In genomic region chr17:46612820-46613219, GRCm38 (mm10) we compare ENCODE assay signal across 9 mouse cellular contexts. TPM values are rescaled to one million over a fixed set of nuclear protein-coding genes. Genes with fewer than 3 reads are reported as not detected.
A peak's percentile ranks its signal among the peaks of the same experiment; 100 is the strongest.
DNase-seq lines count a peak whose midpoint lies in the region; ATAC-seq lines count a peak whose summit lies in the region.
"Had no signal": no experiment of that assay in that cellular context is flagged by ENCODE, and none has a peak within 500 bp of the region (broad histone marks: within the 10 kb centered on the region; RNA-seq: fewer than 3 reads in every experiment).

No protein-coding gene starts in this region.

- peaks cover 62% of the 10 kb centered on the region for H3K4me1 ChIP-seq in hindbrain, embryonic 10.5 days (replicated peaks)
- peaks cover 18% of the 10 kb centered on the region for H3K4me1 ChIP-seq in hindbrain, embryonic 14.5 days (replicated peaks; ENCODE audit: control insufficient read depth, insufficient read depth, low read length)

- H3K4me3 ChIP-seq in hindbrain, embryonic 10.5 days, result no peak overlapping the region
- no peak overlapping the region for H3K4me3 ChIP-seq in hindbrain, embryonic 14.5 days (replicated peaks; ENCODE audit: low read length)
- H3K4me3 ChIP-seq: erythroblast, embryonic 14.5 days; midbrain, embryonic 12.5 days had no signal

- no peaks in the 10 kb centered on the region for H3K27me3 ChIP-seq in hindbrain, embryonic 10.5 days (ENCODE audit: insufficient read depth, poor library complexity, severe bottlenecking)
- no peaks in the 10 kb centered on the region for H3K27me3 ChIP-seq in hindbrain, embryonic 14.5 days (ENCODE audit: control insufficient read depth, insufficient read depth, low read length)
- H3K27me3 ChIP-seq: midbrain, embryonic 12.5 days had no signal

- DNase-seq in hindbrain, embryonic 10.5 days (ENCODE audit: low spot score), result no peak
- DNase-seq in hindbrain, embryonic 14.5 days (ENCODE audit: low spot score), result no peak
- DNase-seq in adipocyte (ENCODE audit: low spot score), result peak; percentile 88
- DNase-seq in kidney, adult 9 months, result peak; percentile 53
- peak; percentile 48 for DNase-seq in lung, postnatal 10 days
- DNase-seq in thymus, postnatal 36 days, result no peak
- DNase-seq in c-Kit-positive CD71-positive TER-119-positive erythroid progenitor cells, embryonic 14.5 days (ENCODE audit: low spot score), result no peak

- H3K4me2 ChIP-seq in hindbrain, embryonic 14.5 days (replicated peaks), result no peak overlapping the region
- H3K4me2 ChIP-seq: midbrain, embryonic 12.5 days had no signal

- H3K9ac ChIP-seq in hindbrain, embryonic 14.5 days, result no peak overlapping the region

- peak overlapping the region; percentile 64 for H3K27ac ChIP-seq in hindbrain, embryonic 10.5 days
- H3K27ac ChIP-seq in hindbrain, embryonic 14.5 days, result no peak overlapping the region

- no peaks in the 10 kb centered on the region for H3K9me3 ChIP-seq in hindbrain, embryonic 10.5 days
- no peaks in the 10 kb centered on the region for H3K9me3 ChIP-seq in hindbrain, embryonic 14.5 days (ENCODE audit: control insufficient read depth, low read length)
- H3K9me3 ChIP-seq: midbrain, embryonic 12.5 days had no signal

- ATAC-seq in hindbrain, embryonic 14.5 days (ENCODE audit: low FRiP score), result no peak

- WGBS in hindbrain, embryonic 10.5 days, result 50% methylated on average over 4 of the region's 4 CpGs
- WGBS in hindbrain, embryonic 14.5 days, result 40% methylated on average over 4 of the region's 4 CpGs

- H3K36me3 ChIP-seq in hindbrain, embryonic 10.5 days, result peaks cover 14% of the 10 kb centered on the region
- H3K36me3 ChIP-seq in hindbrain, embryonic 14.5 days (replicated peaks; ENCODE audit: control insufficient read depth, insufficient read depth), result no peaks in the 10 kb centered on the region

RNA-seq across cellular contexts. Expression of gene Ptk7, which starts 16.5 kb away (rescaled TPM):
- 67.2 and 76.8 TPM in 2 replicates for polyA plus RNA-seq in hindbrain, embryonic 10.5 days (2016; fragmentation: Nextera tagmentation; extraction: Ambion mirVana)
- 19.2 and 20.6 TPM in 2 replicates for polyA plus RNA-seq in hindbrain, embryonic 14.5 days (2014; fragmentation: Nextera tagmentation; extraction: Ambion mirVana)

RNA-seq across cellular contexts. Expression of gene Klc4, which starts 33.0 kb away (rescaled TPM):
- polyA plus RNA-seq in hindbrain, embryonic 10.5 days (2016; fragmentation: Nextera tagmentation; extraction: Ambion mirVana), result 35.3 and 38.1 TPM in 2 replicates
- 26.2 and 30.5 TPM in 2 replicates for polyA plus RNA-seq in hindbrain, embryonic 14.5 days (2014; fragmentation: Nextera tagmentation; extraction: Ambion mirVana)

RNA-seq across cellular contexts. Expression of gene Mrpl2, which starts 33.2 kb away (rescaled TPM):
- polyA plus RNA-seq in hindbrain, embryonic 10.5 days (2016; fragmentation: Nextera tagmentation; extraction: Ambion mirVana), result 115 and 119 TPM in 2 replicates
- 66.5 and 71.2 TPM in 2 replicates for polyA plus RNA-seq in hindbrain, embryonic 14.5 days (2014; fragmentation: Nextera tagmentation; extraction: Ambion mirVana)

RNA-seq across cellular contexts. Expression of gene Cul7, which starts 37.3 kb away (rescaled TPM):
- polyA plus RNA-seq in hindbrain, embryonic 10.5 days (2016; fragmentation: Nextera tagmentation; extraction: Ambion mirVana), result 40.7 and 45.5 TPM in 2 replicates
- polyA plus RNA-seq in hindbrain, embryonic 14.5 days (2014; fragmentation: Nextera tagmentation; extraction: Ambion mirVana), result 29.7 and 30.2 TPM in 2 replicates

RNA-seq across cellular contexts. Expression of gene Srf, which starts 56.8 kb away (rescaled TPM):
- 5.9 and 7.8 TPM in 2 replicates for polyA plus RNA-seq in hindbrain, embryonic 10.5 days (2016; fragmentation: Nextera tagmentation; extraction: Ambion mirVana)
- polyA plus RNA-seq in hindbrain, embryonic 14.5 days (2014; fragmentation: Nextera tagmentation; extraction: Ambion mirVana), result 5.2 and 6.5 TPM in 2 replicates

Comparison
In these comparisons a context has a peak if more than half of its experiments do, and no peak if none do; other contexts are left out.
1. DNase-seq: peak in adipocyte (single experiment), kidney, adult 9 months (single experiment) and lung, postnatal 10 days (single experiment); none in hindbrain, embryonic 10.5 days (single experiment), hindbrain, embryonic 14.5 days (single experiment), thymus, postnatal 36 days (0 of 2) and c-Kit-positive CD71-positive TER-119-positive erythroid progenitor cells, embryonic 14.5 days (single experiment).